Mouse (Mus musculus) liver, adult 2 months (tissue): ENCODE measurements around the gene Kif1b. TPM values are rescaled to one million over a fixed set of nuclear protein-coding genes. Genes with fewer than 3 reads are reported as not detected.

Experiments used
- DNase-seq: peaks from one replicate; pipeline ENCODE4 v3.0.0-alpha.2; 2011; ENCODE audit warnings: low read depth, low spot score; ENCODE audit errors: extremely low read depth
- H3K27ac ChIP-seq: fragments of 200-500 bp; replicated peaks from 2 replicates; pipeline ENCODE4 v1.5.1; 2012; ENCODE audit warnings: low read depth, mild to moderate bottlenecking, control low read depth, inconsistent platforms, low read length; ENCODE audit not compliant: insufficient read depth
- H3K27me3 ChIP-seq: fragments of 200-500 bp; 2 replicates; pipeline ENCODE4 v1.6.1; 2012; ENCODE audit warnings: mild to moderate bottlenecking, moderate library complexity, low read length, inconsistent platforms; ENCODE audit not compliant: control insufficient read depth, insufficient read depth
- H3K36me3 ChIP-seq: fragments of 200-500 bp; 2 replicates; pipeline ENCODE4 v1.6.1; 2012; ENCODE audit warnings: low read length, inconsistent platforms; ENCODE audit not compliant: control insufficient read depth, insufficient read depth
- H3K4me1 ChIP-seq: fragments of 200-500 bp; 2 replicates; pipeline ENCODE4 v1.6.1; 2011; ENCODE audit warnings: low read length; ENCODE audit not compliant: control insufficient read depth, insufficient read depth
- H3K4me3 ChIP-seq: fragments of 200-500 bp; 2 replicates; pipeline ENCODE4 v1.5.1; 2011; ENCODE audit warnings: low read depth, mild to moderate bottlenecking, control low read depth, low read length, moderate library complexity; ENCODE audit not compliant: insufficient read depth
- H3K79me2 ChIP-seq: fragments of 200-500 bp; 2 replicates; pipeline ENCODE4 v1.6.1; 2012; ENCODE audit warnings: inconsistent platforms, mild to moderate bottlenecking, low read length, moderate library complexity; ENCODE audit not compliant: control insufficient read depth, insufficient read depth
- H3K9ac ChIP-seq: fragments of 200-500 bp; 2 replicates; pipeline ENCODE4 v1.6.1; 2012; ENCODE audit warnings: low read depth, mild to moderate bottlenecking, control low read depth, inconsistent platforms, low read length
- CTCF ChIP-seq: fragments of 200-500 bp; IDR thresholded peaks from 2 replicates; pipeline ENCODE4 v1.5.1; 2011; ENCODE audit warnings: low read depth, low read length, control low read depth
- POLR2A ChIP-seq: fragments of 200-500 bp; IDR thresholded peaks from 2 replicates; pipeline ENCODE4 v1.6.1; 2011; ENCODE audit warnings: low read length, control low read depth; ENCODE audit not compliant: insufficient read depth; ENCODE audit errors: extremely low read depth
- WGBS: fragments of 180-500 bp; shearing (Covaris S2); methylation state at CpG from one replicate; pipeline ENCODE4 v1.1.7; 2018; 5-methylcytosine and 5-hydroxymethylcytosine counted together
- polyA plus RNA-seq: library from polyadenylated mRNA; depleted of rRNA; stranded (reverse); fragments of >200 nt; gene quantifications from 2 replicates; pipeline ENCODE4 v1.2.3, GENCODE M21; 2012
- total RNA-seq: library from RNA; depleted of rRNA; stranded (reverse); fragments of >200 nt; gene quantifications from 2 replicates; pipeline ENCODE4 v1.2.3, GENCODE M21; 2014

Kif1b gene
- total and polyA plus RNA-seq, 2 experiments = 41.2 to 74.4 TPM

DNA sequence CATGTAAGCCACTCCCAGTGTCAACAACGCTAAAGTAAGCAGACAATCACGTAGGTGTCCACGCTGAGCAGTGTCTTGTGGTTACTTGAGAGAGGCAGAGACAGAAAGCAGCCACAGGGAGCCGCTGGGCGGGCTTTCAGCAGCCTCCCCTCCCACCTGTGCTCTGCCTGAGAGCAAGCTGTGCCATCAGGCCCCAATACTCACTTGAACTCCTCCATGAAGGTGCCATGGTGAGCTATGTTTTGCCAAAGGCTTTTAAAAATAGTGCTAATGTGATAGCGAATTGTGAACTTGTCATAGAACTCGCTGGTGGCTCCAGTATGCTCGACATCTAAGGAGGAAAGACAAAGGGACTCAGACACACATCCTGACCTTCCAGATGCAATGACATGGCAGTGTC lies 36.8 kb upstream of the Kif1b start:
- no peak overlapping the region for H3K27ac ChIP-seq
- peaks cover 37% of the 10 kb centered on the region for H3K36me3 ChIP-seq
- 84% methylated on average over 8 of the region's 8 CpGs for WGBS
- DNase-seq = no peak
- no peaks in the 10 kb centered on the region for H3K4me1 ChIP-seq
- no peak overlapping the region for H3K9ac ChIP-seq
- TF ChIP-seq POLR2A = no peak
- no peaks in the 10 kb centered on the region for H3K79me2 ChIP-seq
- H3K27me3 ChIP-seq = no peaks in the 10 kb centered on the region
- no peak overlapping the region for H3K4me3 ChIP-seq

- peak; percentile 25 for DNase-seq
- 80% methylated on average over 2 of the region's 2 CpGs for WGBS
- H3K4me1 ChIP-seq = no peaks in the 10 kb centered on the region
- no peaks in the 10 kb centered on the region for H3K79me2 ChIP-seq
- H3K27me3 ChIP-seq = no peaks in the 10 kb centered on the region
- TF ChIP-seq POLR2A (no peak), CTCF (no peak)
- H3K36me3 ChIP-seq = peaks cover 34% of the 10 kb centered on the region
- no peak overlapping the region for H3K9ac ChIP-seq
- H3K4me3 ChIP-seq = no peak overlapping the region
- no peak overlapping the region for H3K27ac ChIP-seq
These were observed 33.2 kb upstream of the Kif1b start for GRCm38 (mm10) chr4:149340680-149341079.

DNA sequence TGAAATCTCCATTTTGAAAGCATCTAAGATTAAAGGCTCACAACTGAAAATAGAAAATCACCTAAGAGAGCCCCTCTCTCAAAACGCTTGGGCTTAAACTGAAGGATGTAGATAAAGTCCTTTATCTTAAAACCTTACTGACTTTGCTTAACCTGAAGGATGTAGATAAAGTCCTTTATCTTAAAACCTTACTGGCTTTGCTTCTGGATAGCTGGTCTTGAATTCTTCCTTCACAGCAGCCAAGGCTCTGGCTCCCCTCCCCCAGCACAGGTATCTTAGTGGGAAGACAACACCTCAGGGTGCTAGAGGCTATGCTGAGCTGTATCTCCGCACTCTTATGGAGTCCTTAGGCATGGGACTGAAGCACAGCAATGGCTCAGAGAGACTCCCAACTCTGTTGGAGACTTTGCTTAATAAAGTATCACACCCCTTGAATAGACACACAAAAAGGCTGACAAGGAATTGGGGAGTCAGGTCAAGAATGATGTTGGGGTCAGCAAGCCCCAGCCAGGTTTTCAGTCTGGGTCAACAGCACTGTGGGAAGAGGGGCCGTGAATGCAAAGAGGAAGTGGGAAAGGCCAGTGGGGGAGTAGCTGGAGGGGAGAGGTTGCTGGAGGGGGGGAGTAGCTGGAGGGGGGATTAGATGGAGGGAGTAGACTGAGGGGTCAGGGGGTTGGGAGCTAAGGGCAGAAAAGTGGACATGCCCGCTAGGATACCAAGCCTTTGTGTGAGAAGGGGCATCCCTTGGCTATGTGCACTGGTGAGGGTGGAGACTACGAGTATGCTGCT lies 32.1 kb upstream of the Kif1b start:
- Histone ChIP-seq H3K79me2 (no peaks in the 10 kb centered on the region), H3K27ac (no peak overlapping the region), H3K36me3 (peaks cover 42% of the 10 kb centered on the region), H3K4me3 (no peak overlapping the region), H3K27me3 (no peaks in the 10 kb centered on the region), H3K9ac (no peak overlapping the region), H3K4me1 (no peaks in the 10 kb centered on the region)
- no peak for TF ChIP-seq POLR2A
- TF ChIP-seq CTCF = no peak
- DNase-seq = no peak
- WGBS = 81% methylated on average over 5 of the region's 5 CpGs

GRCm38 (mm10) chr4:149338137-149338536 lies 30.6 kb upstream of the Kif1b start:
- no peak for DNase-seq
- Histone ChIP-seq H3K27me3 (no peaks in the 10 kb centered on the region), H3K27ac (no peak overlapping the region), H3K4me3 (no peak overlapping the region), H3K79me2 (no peaks in the 10 kb centered on the region), H3K9ac (no peak overlapping the region), H3K4me1 (no peaks in the 10 kb centered on the region), H3K36me3 (peaks cover 34% of the 10 kb centered on the region)
- 85% methylated on average over 2 of the region's 2 CpGs for WGBS
- TF ChIP-seq POLR2A (no peak), CTCF (no peak)

GRCm38 (mm10) chr4:149337353-149337752 lies 29.9 kb upstream of the Kif1b start:
- no peak overlapping the region for H3K9ac ChIP-seq
- no peak overlapping the region for H3K27ac ChIP-seq
- no peaks in the 10 kb centered on the region for H3K4me1 ChIP-seq
- no peak for TF ChIP-seq CTCF
- TF ChIP-seq POLR2A = no peak
- no peak overlapping the region for H3K4me3 ChIP-seq
- H3K27me3 ChIP-seq = no peaks in the 10 kb centered on the region
- H3K79me2 ChIP-seq = no peaks in the 10 kb centered on the region
- 59% methylated on average over 9 of the region's 9 CpGs for WGBS
- H3K36me3 ChIP-seq = peaks cover 33% of the 10 kb centered on the region; the same call in 1 of the 2 replicates
- peak; percentile 55 for DNase-seq

DNA sequence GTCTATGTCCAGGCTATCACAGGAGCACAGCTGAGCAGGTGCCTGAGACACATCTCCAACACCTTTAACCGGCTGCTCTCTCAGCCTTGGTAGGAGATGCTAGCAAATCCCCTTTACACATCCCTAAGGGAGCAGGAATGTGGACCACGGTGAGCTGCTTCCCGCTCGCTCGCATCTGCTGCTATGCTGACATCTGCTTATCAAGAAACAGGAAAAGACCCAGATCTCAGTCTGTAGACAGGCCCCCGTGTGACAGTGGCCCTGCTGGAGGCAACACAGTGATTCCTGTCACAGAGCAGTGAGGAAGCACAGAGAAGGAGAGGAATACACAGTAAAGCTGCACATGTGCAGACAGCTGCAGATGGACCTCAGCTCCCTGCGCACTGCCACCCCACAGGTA lies 28.8 kb upstream of the Kif1b start:
- H3K27ac ChIP-seq = no peak overlapping the region
- no peaks in the 10 kb centered on the region for H3K79me2 ChIP-seq
- no peak overlapping the region for H3K9ac ChIP-seq
- no peaks in the 10 kb centered on the region for H3K4me1 ChIP-seq
- no peak overlapping the region for H3K4me3 ChIP-seq
- H3K36me3 ChIP-seq = peaks cover 34% of the 10 kb centered on the region
- 89% methylated on average over 7 of the region's 7 CpGs for WGBS
- TF ChIP-seq CTCF (no peak), POLR2A (no peak)
- no peak for DNase-seq
- no peaks in the 10 kb centered on the region for H3K27me3 ChIP-seq
